Mouse (Mus musculus): ENCODE results near the gene Slc22a4. TPM values are rescaled to one million over a fixed set of nuclear protein-coding genes. Genes with fewer than 3 reads are reported as not detected.

The Slc22a4 gene
- total RNA-seq, 4 experiments from 2014 or later = 4.8 to 7.1 (median 5.4) TPM

Other genes starting within 250 kb of the Slc22a4 start
- 1 to 10 TPM; 1.2 to 3.0 (median 2.1) TPM for gene Gm12216, start 168.8 kb downstream of the Slc22a4 start, total RNA-seq (2022)
- gene Slc22a5, start 136.4 kb downstream of the Slc22a4 start, total RNA-seq (2022) = 10 to 100 TPM; 19.8 to 26.2 (median 23.5) TPM
- gene Slc22a21, start 47.8 kb downstream of the Slc22a4 start, total RNA-seq (2022) = 1 to 10 TPM; 1.8 to 2.0 (median 1.9) TPM
- 10 to 100 TPM; 29.1 to 39.9 (median 35.2) TPM for gene Pdlim4, start 40.9 kb upstream of the Slc22a4 start, total RNA-seq (2022)
- 10 to 100 TPM; 57.4 to 71.1 (median 64.1) TPM for gene P4ha2, start 72.0 kb upstream of the Slc22a4 start, total RNA-seq (2022)
- gene Csf2, start 221.6 kb upstream of the Slc22a4 start, total RNA-seq (2022) = 1 to 10 TPM in 1 of 4 experiments, under 1 TPM in 1, not detected in 2; 0.56 to 1.4 TPM
- not detected for gene Il3, start 239.2 kb upstream of the Slc22a4 start, total RNA-seq (2022)

Data from heart, adult 8-10 months (tissue).